Mouse (Mus musculus): ENCODE measurements around the gene Med29. TPM values are rescaled to one million over a fixed set of nuclear protein-coding genes. Genes with fewer than 3 reads are reported as not detected.

Gene Med29
- 45.8 and 48.8 TPM in 2 replicates for polyA plus RNA-seq (2014; fragmentation: Nextera tagmentation; extraction: Ambion mirVana)

DNA sequence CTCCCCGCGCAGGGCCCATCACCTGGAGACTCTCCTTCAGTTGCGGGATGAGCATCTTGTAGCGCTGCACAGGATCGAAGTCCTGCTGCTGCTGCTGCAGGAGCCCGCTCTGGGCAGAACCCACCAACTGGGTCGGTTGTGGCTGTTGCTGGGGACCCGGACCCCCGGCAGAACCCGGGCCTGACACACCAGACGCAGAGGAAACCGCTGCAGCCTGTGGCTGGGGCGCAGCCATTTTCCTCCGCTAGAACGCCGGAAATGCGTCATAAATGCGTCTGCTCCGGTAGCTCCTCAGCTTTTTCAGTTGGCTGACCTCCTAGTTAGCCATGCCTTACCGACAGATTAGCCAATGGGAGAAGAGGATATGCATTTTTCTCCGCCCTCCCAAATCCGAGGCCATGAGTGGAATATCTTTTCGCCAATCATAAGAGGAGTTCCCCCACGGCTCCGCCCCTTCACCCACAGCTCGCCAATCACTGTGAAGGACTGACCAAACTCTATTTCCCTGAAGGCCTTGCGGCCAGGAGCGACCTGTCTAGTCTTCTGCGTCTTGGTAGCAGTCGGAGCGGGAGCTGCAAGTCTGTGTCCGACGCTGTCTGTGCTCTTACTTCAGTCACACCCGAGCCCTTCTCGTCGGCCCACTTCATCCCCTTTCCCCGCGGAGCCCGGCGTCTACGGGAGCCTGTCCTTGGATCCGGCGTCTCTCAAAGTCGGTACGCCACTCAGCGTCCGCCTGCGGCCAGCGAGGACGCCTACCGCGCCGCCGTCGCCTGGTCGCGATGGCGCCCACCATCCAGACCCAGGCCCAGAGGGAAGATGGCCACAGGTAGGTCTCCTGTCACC is at the start of gene Med29, which contains the start of gene Paf1:
Gene Med29 (minus strand): TSS at position 280 of the 843 bp plus-strand sequence.
Gene Paf1 (plus strand): TSS at position 523 of the 843 bp plus-strand sequence.
- Histone ChIP-seq H3K4me2 (ENCODE audit: low read depth) (peak within 1 kb of the TSS; percentile 81), H3K27ac (ENCODE audit: low read depth, low read length) (no peak within 1 kb of the TSS), H3K4me3 (ENCODE audit: low read depth, low read length) (peak within 1 kb of the TSS; percentile 83), H3K4me1 (ENCODE audit: control insufficient read depth, insufficient read depth, low read length) (peaks cover 8% of the 10 kb centered on the region), H3K9me3 (ENCODE audit: control insufficient read depth, low read length) (no peaks in the 10 kb centered on the region), H3K36me3 (ENCODE audit: control insufficient read depth, insufficient read depth, low read length) (peaks cover 20% of the 10 kb centered on the region), H3K27me3 (ENCODE audit: control insufficient read depth, insufficient read depth, low read length) (no peaks in the 10 kb centered on the region), H3K9ac (ENCODE audit: low read length) (peak within 1 kb of the TSS; percentile 75)
- under 1% methylated on average over 58 of the region's 58 CpGs for WGBS
- ATAC-seq (ENCODE audit: insufficient read depth, low FRiP score, low TSS enrichment) (peak; percentile 98), DNase-seq (ENCODE audit: low spot score) (peak; percentile 96)

DNA sequence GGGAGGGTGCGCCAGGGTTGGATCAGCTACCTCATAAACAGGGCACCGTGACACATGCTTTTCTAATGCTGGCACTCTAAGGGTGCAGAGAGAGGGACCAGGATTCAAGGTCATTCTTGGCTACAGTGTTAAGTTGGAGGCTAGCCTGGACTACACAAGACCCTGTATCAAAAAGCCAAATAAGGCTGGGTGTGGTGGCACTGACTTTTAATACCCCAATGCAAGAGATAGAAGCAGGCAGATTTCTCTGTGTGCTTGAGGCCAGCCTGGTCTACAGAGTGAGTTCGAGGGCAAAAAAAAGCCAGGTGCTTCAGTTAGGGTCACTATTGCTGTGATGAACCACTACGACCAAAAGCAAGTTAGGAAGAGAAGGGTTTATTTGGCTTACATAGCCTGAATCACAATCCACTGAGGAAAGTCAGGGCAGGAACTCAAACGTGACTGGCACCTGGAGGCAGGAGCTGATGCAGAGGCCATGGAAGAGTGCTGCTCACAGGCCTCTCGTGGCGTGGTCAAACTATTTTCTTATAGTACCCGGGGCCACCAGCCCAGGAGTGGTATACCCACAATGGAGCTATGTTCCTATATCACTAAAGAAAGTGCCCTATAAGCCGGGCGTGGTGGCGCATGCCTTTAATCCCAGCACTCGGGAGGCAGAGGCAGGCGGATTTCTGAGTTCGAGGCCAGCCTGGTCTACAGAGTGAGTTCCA is 49.4 kb upstream of the Med29 start:
- no peak overlapping the region for H3K9ac ChIP-seq (ENCODE audit: low read length)
- DNase-seq (ENCODE audit: low spot score) (no peak), ATAC-seq (ENCODE audit: insufficient read depth, low FRiP score, low TSS enrichment) (no peak)
- no peaks in the 10 kb centered on the region for H3K9me3 ChIP-seq (ENCODE audit: control insufficient read depth, low read length)
- no peaks in the 10 kb centered on the region for H3K4me1 ChIP-seq (ENCODE audit: control insufficient read depth, insufficient read depth, low read length)
- H3K4me2 ChIP-seq (ENCODE audit: low read depth), result no peak overlapping the region
- WGBS, result 88% methylated on average over 12 of the region's 14 CpGs
- no peaks in the 10 kb centered on the region; the same call in 1 of the 2 replicates for H3K27me3 ChIP-seq (ENCODE audit: control insufficient read depth, insufficient read depth, low read length)
- no peaks in the 10 kb centered on the region for H3K36me3 ChIP-seq (ENCODE audit: control insufficient read depth, insufficient read depth, low read length)
- H3K27ac ChIP-seq (ENCODE audit: low read depth, low read length), result no peak overlapping the region
- no peak overlapping the region for H3K4me3 ChIP-seq (ENCODE audit: low read depth, low read length)

DNA sequence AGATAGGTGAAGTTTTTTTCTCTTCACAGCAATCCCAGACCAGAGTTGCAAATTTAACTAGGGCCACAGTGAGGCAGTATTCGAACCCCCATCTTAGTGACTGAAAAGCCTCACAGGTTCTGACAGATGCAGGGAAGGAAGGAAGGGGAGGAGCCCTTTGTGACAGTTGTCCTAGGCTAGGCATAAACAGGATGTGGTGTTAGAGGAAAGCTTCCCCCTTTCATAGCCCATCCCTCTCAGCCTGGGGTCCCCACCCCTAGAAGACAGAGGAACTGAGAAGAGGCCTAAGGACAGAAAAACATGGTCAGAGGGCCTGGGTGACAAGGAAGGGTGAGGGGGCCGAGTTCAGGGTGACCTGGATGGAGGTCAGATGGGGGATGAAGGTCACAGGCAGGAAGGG is 48.2 kb upstream of the Med29 start:
- Histone ChIP-seq H3K4me3 (ENCODE audit: low read depth, low read length) (no peak overlapping the region), H3K9ac (ENCODE audit: low read length) (no peak overlapping the region), H3K9me3 (ENCODE audit: control insufficient read depth, low read length) (no peaks in the 10 kb centered on the region), H3K36me3 (ENCODE audit: control insufficient read depth, insufficient read depth, low read length) (no peaks in the 10 kb centered on the region), H3K27me3 (ENCODE audit: control insufficient read depth, insufficient read depth, low read length) (no peaks in the 10 kb centered on the region; the same call in 1 of the 2 replicates), H3K4me2 (ENCODE audit: low read depth) (no peak overlapping the region), H3K27ac (ENCODE audit: low read depth, low read length) (no peak overlapping the region), H3K4me1 (ENCODE audit: control insufficient read depth, insufficient read depth, low read length) (no peaks in the 10 kb centered on the region)
- ATAC-seq (ENCODE audit: insufficient read depth, low FRiP score, low TSS enrichment) (no peak), DNase-seq (ENCODE audit: low spot score) (no peak)
- 74% methylated on average over 2 of the region's 2 CpGs for WGBS

DNA sequence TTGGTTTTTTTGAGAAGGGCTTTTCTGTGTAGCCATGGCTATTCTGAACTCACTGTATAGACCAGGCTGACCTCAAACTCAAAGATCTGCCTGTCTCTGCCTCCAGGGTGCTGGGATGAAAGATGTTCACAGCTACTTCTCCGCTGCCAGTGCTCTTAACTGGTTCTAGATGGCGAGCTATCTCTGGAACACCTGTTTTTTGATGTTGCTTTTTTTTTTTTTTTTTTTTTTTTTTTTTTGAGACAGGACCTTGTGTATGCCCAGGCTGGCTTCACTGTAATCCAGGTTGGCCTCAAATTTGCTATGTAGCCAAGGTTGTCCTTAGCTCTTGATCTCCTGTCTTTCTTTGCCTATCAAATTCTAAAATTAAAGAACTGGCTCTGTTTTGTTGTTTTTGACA is 46.3 kb upstream of the Med29 start:
- no peak overlapping the region for H3K4me2 ChIP-seq (ENCODE audit: low read depth)
- no peak overlapping the region for H3K4me3 ChIP-seq (ENCODE audit: low read depth, low read length)
- H3K36me3 ChIP-seq (ENCODE audit: control insufficient read depth, insufficient read depth, low read length), result no peaks in the 10 kb centered on the region
- no peaks in the 10 kb centered on the region for H3K9me3 ChIP-seq (ENCODE audit: control insufficient read depth, low read length)
- H3K9ac ChIP-seq (ENCODE audit: low read length), result no peak overlapping the region
- no peak for DNase-seq (ENCODE audit: low spot score)
- peaks cover 13% of the 10 kb centered on the region for H3K4me1 ChIP-seq (ENCODE audit: control insufficient read depth, insufficient read depth, low read length)
- WGBS, result 79% methylated on average over 2 of the region's 2 CpGs
- no peaks in the 10 kb centered on the region for H3K27me3 ChIP-seq (ENCODE audit: control insufficient read depth, insufficient read depth, low read length)
- ATAC-seq (ENCODE audit: insufficient read depth, low FRiP score, low TSS enrichment), result no peak
- no peak overlapping the region for H3K27ac ChIP-seq (ENCODE audit: low read depth, low read length)

DNA sequence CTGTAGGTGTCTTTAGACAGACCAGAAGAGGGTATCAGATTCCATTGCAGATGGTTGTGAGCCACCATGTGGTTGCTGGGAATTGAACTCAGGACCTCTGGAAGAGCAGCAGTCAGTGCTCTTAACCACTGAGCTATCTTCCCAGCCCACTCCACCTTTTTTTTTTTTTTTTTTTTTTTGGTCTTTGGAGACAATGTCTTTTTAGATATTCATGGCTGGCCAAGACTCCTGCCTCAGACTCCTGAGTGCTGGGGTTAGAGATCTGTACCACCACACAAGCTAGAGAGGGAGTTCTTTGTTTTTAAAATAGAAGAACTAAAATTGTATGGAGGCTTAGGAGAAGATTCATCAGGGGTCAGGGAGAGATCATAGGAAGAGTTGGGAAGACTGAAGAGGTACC is 45.5 kb upstream of the Med29 start:
- H3K27me3 ChIP-seq (ENCODE audit: control insufficient read depth, insufficient read depth, low read length), result no peaks in the 10 kb centered on the region
- H3K9ac ChIP-seq (ENCODE audit: low read length), result no peak overlapping the region
- no peak overlapping the region for H3K27ac ChIP-seq (ENCODE audit: low read depth, low read length)
- DNase-seq (ENCODE audit: low spot score), result no peak
- H3K4me1 ChIP-seq (ENCODE audit: control insufficient read depth, insufficient read depth, low read length), result peaks cover 13% of the 10 kb centered on the region
- H3K4me2 ChIP-seq (ENCODE audit: low read depth), result no peak overlapping the region
- H3K4me3 ChIP-seq (ENCODE audit: low read depth, low read length), result no peak overlapping the region
- ATAC-seq (ENCODE audit: insufficient read depth, low FRiP score, low TSS enrichment), result no peak
- H3K36me3 ChIP-seq (ENCODE audit: control insufficient read depth, insufficient read depth, low read length), result no peaks in the 10 kb centered on the region
- H3K9me3 ChIP-seq (ENCODE audit: control insufficient read depth, low read length), result no peaks in the 10 kb centered on the region

DNA sequence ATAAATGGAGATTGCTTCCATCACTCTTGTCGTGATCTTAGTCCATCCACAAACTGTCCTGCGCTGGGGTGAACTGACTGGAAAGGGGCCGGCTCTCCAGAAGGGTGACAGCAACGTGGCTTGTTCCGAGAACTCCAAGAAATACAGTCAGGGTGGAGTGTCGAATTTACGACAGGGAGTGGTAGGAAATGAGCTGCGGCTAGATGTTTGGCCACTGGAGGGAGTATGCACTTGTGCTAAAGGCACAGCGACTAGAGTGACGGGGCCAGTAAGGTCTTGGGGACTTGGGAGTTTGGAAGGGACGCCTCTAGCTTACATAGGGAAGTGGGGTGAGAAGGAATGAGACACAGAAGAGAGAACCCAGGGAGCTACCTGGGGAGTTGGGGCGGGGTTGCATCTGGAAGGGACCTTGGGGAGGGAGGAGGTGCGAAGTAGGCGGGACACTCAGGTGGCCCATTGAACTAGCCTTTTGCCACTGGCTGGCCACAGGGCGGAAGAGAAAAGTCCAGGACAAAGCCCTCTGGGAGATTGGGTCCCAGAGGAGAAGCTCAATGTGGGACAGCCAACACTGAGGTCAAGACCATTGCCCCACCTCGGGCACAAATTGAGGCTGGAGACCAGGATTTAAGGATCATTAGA is 44.5 kb upstream of the Med29 start, which contains the start of gene Gmfg:
Gene Gmfg (plus strand): TSS at position 516 of the 639 bp plus-strand sequence.
- Histone ChIP-seq H3K4me2 (ENCODE audit: low read depth) (peak within 1 kb of the TSS; percentile 48), H3K27ac (ENCODE audit: low read depth, low read length) (no peak within 1 kb of the TSS; the same call in 1 of the 2 replicates)
- peak; percentile 83 for DNase-seq (ENCODE audit: low spot score)

DNA sequence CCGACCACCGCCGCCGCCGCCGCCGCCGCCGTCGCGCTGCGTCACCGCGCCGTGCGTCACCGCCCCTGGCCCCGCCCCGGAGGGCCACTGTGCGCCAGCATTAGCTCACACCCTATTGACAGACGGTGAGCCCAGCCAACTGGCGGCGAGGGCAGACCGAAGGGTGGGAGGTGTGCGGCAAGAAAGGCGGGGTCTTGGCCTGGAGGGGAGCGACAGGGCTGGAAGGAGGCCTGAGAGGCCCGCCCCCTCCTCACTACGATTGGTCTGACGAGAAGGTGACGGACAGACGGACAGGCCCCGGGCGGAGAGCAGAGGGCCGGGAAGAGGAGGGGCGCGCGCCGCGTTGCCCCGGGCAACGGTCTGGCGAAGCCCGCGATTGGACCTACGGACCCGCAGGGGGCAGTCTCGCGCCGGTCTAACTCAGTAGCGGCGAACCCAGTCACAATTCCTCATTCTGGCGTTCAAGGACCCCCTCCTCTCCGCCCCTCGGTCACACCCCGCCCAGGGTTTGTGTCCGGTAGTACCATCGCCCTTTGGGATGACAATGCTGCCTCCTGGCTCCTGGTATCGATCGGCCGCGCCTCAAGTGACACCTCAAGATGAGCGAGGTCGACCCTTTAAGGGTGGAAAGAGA is 43.9 kb upstream of the Med29 start:
- no peak overlapping the region; the same call in 1 of the 2 replicates for H3K27ac ChIP-seq (ENCODE audit: low read depth, low read length)

More for the DNA sequence above, 44.5 kb upstream of the Med29 start, which contains the start of gene Gmfg:
- Histone ChIP-seq H3K4me3 (ENCODE audit: low read depth, low read length) (peak within 1 kb of the TSS; percentile 65), H3K36me3 (ENCODE audit: control insufficient read depth, insufficient read depth, low read length) (no peaks in the 10 kb centered on the region), H3K9ac (ENCODE audit: low read length) (peak within 1 kb of the TSS; percentile 43), H3K4me1 (ENCODE audit: control insufficient read depth, insufficient read depth, low read length) (peaks cover 13% of the 10 kb centered on the region), H3K9me3 (ENCODE audit: control insufficient read depth, low read length) (no peaks in the 10 kb centered on the region), H3K27me3 (ENCODE audit: control insufficient read depth, insufficient read depth, low read length) (no peaks in the 10 kb centered on the region)
- ATAC-seq (ENCODE audit: insufficient read depth, low FRiP score, low TSS enrichment), result peak; percentile 61
- 3% methylated on average over 16 of the region's 16 CpGs for WGBS

DNA sequence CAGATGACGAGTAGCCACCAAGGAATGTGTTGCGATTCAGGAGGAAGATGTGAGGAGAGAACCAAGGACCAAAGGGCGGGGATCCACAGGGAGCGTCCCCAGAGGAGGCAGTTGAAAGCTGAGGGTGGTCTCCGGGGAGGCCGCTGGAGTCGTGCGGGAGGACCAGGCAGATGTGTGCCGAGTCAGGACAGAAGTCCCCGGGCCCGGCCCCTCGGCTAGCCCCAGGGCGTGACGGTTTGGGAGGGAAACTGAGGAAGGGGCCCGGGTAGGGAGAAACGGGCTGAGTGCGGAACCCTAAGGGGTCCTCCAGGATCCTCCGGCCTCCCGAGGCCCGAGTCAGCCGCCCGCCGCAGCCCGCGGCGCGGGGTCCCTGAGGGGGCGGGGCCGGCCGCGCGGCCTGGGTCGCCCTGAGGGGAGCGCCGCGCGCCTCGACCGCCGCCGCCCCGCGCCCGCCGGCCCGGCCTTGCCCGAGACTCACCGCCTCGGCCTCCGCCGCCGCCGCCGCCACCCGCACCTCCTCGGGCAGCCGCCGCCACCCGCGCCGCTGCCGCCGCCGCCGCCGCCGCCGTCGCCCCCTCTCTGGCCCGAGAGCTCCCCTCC is 43.3 kb upstream of the Med29 start:
- Histone ChIP-seq H3K4me2 (ENCODE audit: low read depth) (peak overlapping the region; percentile 55), H3K27me3 (ENCODE audit: control insufficient read depth, insufficient read depth, low read length) (no peaks in the 10 kb centered on the region), H3K9me3 (ENCODE audit: control insufficient read depth, low read length) (no peaks in the 10 kb centered on the region), H3K9ac (ENCODE audit: low read length) (peak overlapping the region; percentile 72), H3K4me3 (ENCODE audit: low read depth, low read length) (peak overlapping the region; percentile 65), H3K36me3 (ENCODE audit: control insufficient read depth, insufficient read depth, low read length) (no peaks in the 10 kb centered on the region), H3K27ac (ENCODE audit: low read depth, low read length) (no peak overlapping the region), H3K4me1 (ENCODE audit: control insufficient read depth, insufficient read depth, low read length) (peaks cover 13% of the 10 kb centered on the region)
- ATAC-seq (ENCODE audit: insufficient read depth, low FRiP score, low TSS enrichment) (peak; percentile 54), DNase-seq (ENCODE audit: low spot score) (peak; percentile 32)
- under 1% methylated on average over 42 of the region's 70 CpGs for WGBS

More for the DNA sequence above, 43.9 kb upstream of the Med29 start:
- WGBS, result under 1% methylated on average over 55 of the region's 64 CpGs
- peak overlapping the region; percentile 65 for H3K4me3 ChIP-seq (ENCODE audit: low read depth, low read length)
- ATAC-seq (ENCODE audit: insufficient read depth, low FRiP score, low TSS enrichment) (peak; percentile 97), DNase-seq (ENCODE audit: low spot score) (peak; percentile 99)
- H3K36me3 ChIP-seq (ENCODE audit: control insufficient read depth, insufficient read depth, low read length), result no peaks in the 10 kb centered on the region
- H3K27me3 ChIP-seq (ENCODE audit: control insufficient read depth, insufficient read depth, low read length), result no peaks in the 10 kb centered on the region
- H3K9me3 ChIP-seq (ENCODE audit: control insufficient read depth, low read length), result no peaks in the 10 kb centered on the region
- H3K9ac ChIP-seq (ENCODE audit: low read length), result peak overlapping the region; percentile 72
- peaks cover 13% of the 10 kb centered on the region for H3K4me1 ChIP-seq (ENCODE audit: control insufficient read depth, insufficient read depth, low read length)
- peak overlapping the region; percentile 48 for H3K4me2 ChIP-seq (ENCODE audit: low read depth)

All from neural tube, embryonic 11.5 days (tissue).